Mouse (Mus musculus): Measurements from ENCODE around the gene Pglyrp2. TPM values are rescaled to one million over a fixed set of nuclear protein-coding genes. Genes with fewer than 3 reads are reported as not detected.

Gene Pglyrp2
- polyA plus RNA-seq, 1 experiment from 2014 or later, result not detected

GRCm38 (mm10) chr17:32449042-32449441 is 25.1 kb upstream of the Pglyrp2 start:
- no peak overlapping the region for H3K27ac ChIP-seq (ENCODE audit: low read length)
- peaks cover 6% of the 10 kb centered on the region; the same call in 1 of the 2 replicates for H3K4me1 ChIP-seq (ENCODE audit: control insufficient read depth, insufficient read depth, low read length)
- H3K4me2 ChIP-seq (replicated peaks; ENCODE audit: low read depth, low read length), result no peak overlapping the region
- no peaks in the 10 kb centered on the region for H3K36me3 ChIP-seq (ENCODE audit: control insufficient read depth, insufficient read depth, low read length)
- H3K9me3 ChIP-seq (ENCODE audit: control insufficient read depth, low read depth, low read length), result no peaks in the 10 kb centered on the region
- WGBS, result 87% methylated on average over 1 of the region's 1 CpGs
- no peak overlapping the region for H3K4me3 ChIP-seq (ENCODE audit: low read depth, low read length)
- no peak overlapping the region for H3K9ac ChIP-seq (replicated peaks; ENCODE audit: low read depth, low read length)
- no peak for ATAC-seq (ENCODE audit: insufficient number of reproducible peaks, insufficient read depth, low FRiP score, low read depth)
- H3K27me3 ChIP-seq (ENCODE audit: control insufficient read depth, insufficient read depth, low read length), result no peaks in the 10 kb centered on the region

GRCm38 (mm10) chr17:32447195-32447594 is 23.2 kb upstream of the Pglyrp2 start:
- ATAC-seq (ENCODE audit: insufficient number of reproducible peaks, insufficient read depth, low FRiP score, low read depth), result no peak
- Histone ChIP-seq H3K4me1 (ENCODE audit: control insufficient read depth, insufficient read depth, low read length) (no peaks in the 10 kb centered on the region), H3K27ac (ENCODE audit: low read length) (no peak overlapping the region), H3K9me3 (ENCODE audit: control insufficient read depth, low read depth, low read length) (no peaks in the 10 kb centered on the region), H3K27me3 (ENCODE audit: control insufficient read depth, insufficient read depth, low read length) (no peaks in the 10 kb centered on the region), H3K36me3 (ENCODE audit: control insufficient read depth, insufficient read depth, low read length) (no peaks in the 10 kb centered on the region), H3K9ac (replicated peaks; ENCODE audit: low read depth, low read length) (no peak overlapping the region), H3K4me3 (ENCODE audit: low read depth, low read length) (no peak overlapping the region), H3K4me2 (replicated peaks; ENCODE audit: low read depth, low read length) (no peak overlapping the region)

- no peak for ATAC-seq (ENCODE audit: insufficient number of reproducible peaks, insufficient read depth, low FRiP score, low read depth)
- Histone ChIP-seq H3K9me3 (ENCODE audit: control insufficient read depth, low read depth, low read length) (no peaks in the 10 kb centered on the region), H3K9ac (replicated peaks; ENCODE audit: low read depth, low read length) (no peak overlapping the region), H3K4me1 (ENCODE audit: control insufficient read depth, insufficient read depth, low read length) (no peaks in the 10 kb centered on the region), H3K27me3 (ENCODE audit: control insufficient read depth, insufficient read depth, low read length) (no peaks in the 10 kb centered on the region), H3K4me2 (replicated peaks; ENCODE audit: low read depth, low read length) (no peak overlapping the region), H3K27ac (ENCODE audit: low read length) (no peak overlapping the region), H3K36me3 (ENCODE audit: control insufficient read depth, insufficient read depth, low read length) (no peaks in the 10 kb centered on the region), H3K4me3 (ENCODE audit: low read depth, low read length) (no peak overlapping the region)
- WGBS, result 81% methylated on average over 5 of the region's 5 CpGs
These were observed 21.0 kb upstream of the Pglyrp2 start for GRCm38 (mm10) chr17:32445016-32445415.

GRCm38 (mm10) chr17:32443245-32443644 is 19.3 kb upstream of the Pglyrp2 start:
- no peak overlapping the region for H3K9ac ChIP-seq (replicated peaks; ENCODE audit: low read depth, low read length)
- no peaks in the 10 kb centered on the region for H3K9me3 ChIP-seq (ENCODE audit: control insufficient read depth, low read depth, low read length)
- no peak overlapping the region for H3K27ac ChIP-seq (ENCODE audit: low read length)
- no peaks in the 10 kb centered on the region for H3K4me1 ChIP-seq (ENCODE audit: control insufficient read depth, insufficient read depth, low read length)
- H3K4me3 ChIP-seq (ENCODE audit: low read depth, low read length), result no peak overlapping the region
- H3K27me3 ChIP-seq (ENCODE audit: control insufficient read depth, insufficient read depth, low read length), result no peaks in the 10 kb centered on the region
- no peak for ATAC-seq (ENCODE audit: insufficient number of reproducible peaks, insufficient read depth, low FRiP score, low read depth)
- WGBS, result 76% methylated on average over 6 of the region's 6 CpGs
- H3K4me2 ChIP-seq (replicated peaks; ENCODE audit: low read depth, low read length), result no peak overlapping the region
- H3K36me3 ChIP-seq (ENCODE audit: control insufficient read depth, insufficient read depth, low read length), result no peaks in the 10 kb centered on the region

GRCm38 (mm10) chr17:32437106-32437505 is 13.1 kb upstream of the Pglyrp2 start:
- H3K9me3 ChIP-seq (ENCODE audit: control insufficient read depth, low read depth, low read length), result no peaks in the 10 kb centered on the region
- no peak overlapping the region for H3K9ac ChIP-seq (replicated peaks; ENCODE audit: low read depth, low read length)
- 97% methylated on average over 4 of the region's 4 CpGs for WGBS
- H3K4me2 ChIP-seq (replicated peaks; ENCODE audit: low read depth, low read length), result no peak overlapping the region
- H3K4me3 ChIP-seq (ENCODE audit: low read depth, low read length), result no peak overlapping the region
- H3K27ac ChIP-seq (ENCODE audit: low read length), result no peak overlapping the region
- ATAC-seq (ENCODE audit: insufficient number of reproducible peaks, insufficient read depth, low FRiP score, low read depth), result no peak
- H3K27me3 ChIP-seq (ENCODE audit: control insufficient read depth, insufficient read depth, low read length), result no peaks in the 10 kb centered on the region
- H3K4me1 ChIP-seq (ENCODE audit: control insufficient read depth, insufficient read depth, low read length), result no peaks in the 10 kb centered on the region
- H3K36me3 ChIP-seq (ENCODE audit: control insufficient read depth, insufficient read depth, low read length), result no peaks in the 10 kb centered on the region

- Histone ChIP-seq H3K27me3 (ENCODE audit: control insufficient read depth, insufficient read depth, low read length) (no peaks in the 10 kb centered on the region), H3K4me2 (replicated peaks; ENCODE audit: low read depth, low read length) (no peak overlapping the region), H3K4me3 (ENCODE audit: low read depth, low read length) (no peak overlapping the region), H3K27ac (ENCODE audit: low read length) (no peak overlapping the region), H3K4me1 (ENCODE audit: control insufficient read depth, insufficient read depth, low read length) (no peaks in the 10 kb centered on the region), H3K36me3 (ENCODE audit: control insufficient read depth, insufficient read depth, low read length) (no peaks in the 10 kb centered on the region), H3K9me3 (ENCODE audit: control insufficient read depth, low read depth, low read length) (no peaks in the 10 kb centered on the region), H3K9ac (replicated peaks; ENCODE audit: low read depth, low read length) (no peak overlapping the region)
- no peak for ATAC-seq (ENCODE audit: insufficient number of reproducible peaks, insufficient read depth, low FRiP score, low read depth)
- WGBS, result 67% methylated on average over 5 of the region's 5 CpGs
These were observed 11.2 kb upstream of the Pglyrp2 start for GRCm38 (mm10) chr17:32435151-32435550.

- Histone ChIP-seq H3K9ac (replicated peaks; ENCODE audit: low read depth, low read length) (no peak overlapping the region), H3K36me3 (ENCODE audit: control insufficient read depth, insufficient read depth, low read length) (no peaks in the 10 kb centered on the region), H3K9me3 (ENCODE audit: control insufficient read depth, low read depth, low read length) (no peaks in the 10 kb centered on the region), H3K27me3 (ENCODE audit: control insufficient read depth, insufficient read depth, low read length) (no peaks in the 10 kb centered on the region), H3K4me1 (ENCODE audit: control insufficient read depth, insufficient read depth, low read length) (no peaks in the 10 kb centered on the region), H3K4me3 (ENCODE audit: low read depth, low read length) (no peak overlapping the region), H3K4me2 (replicated peaks; ENCODE audit: low read depth, low read length) (no peak overlapping the region), H3K27ac (ENCODE audit: low read length) (no peak overlapping the region)
- ATAC-seq (ENCODE audit: insufficient number of reproducible peaks, insufficient read depth, low FRiP score, low read depth), result no peak
- 53% methylated on average over 4 of the region's 4 CpGs for WGBS
These were observed 10.4 kb upstream of the Pglyrp2 start for GRCm38 (mm10) chr17:32434324-32434723.

- Histone ChIP-seq H3K36me3 (ENCODE audit: control insufficient read depth, insufficient read depth, low read length) (no peaks in the 10 kb centered on the region), H3K4me3 (ENCODE audit: low read depth, low read length) (no peak overlapping the region), H3K4me1 (ENCODE audit: control insufficient read depth, insufficient read depth, low read length) (no peaks in the 10 kb centered on the region), H3K4me2 (replicated peaks; ENCODE audit: low read depth, low read length) (no peak overlapping the region), H3K9me3 (ENCODE audit: control insufficient read depth, low read depth, low read length) (no peaks in the 10 kb centered on the region), H3K27ac (ENCODE audit: low read length) (no peak overlapping the region), H3K27me3 (ENCODE audit: control insufficient read depth, insufficient read depth, low read length) (no peaks in the 10 kb centered on the region), H3K9ac (replicated peaks; ENCODE audit: low read depth, low read length) (no peak overlapping the region)
- WGBS, result 64% methylated on average over 3 of the region's 3 CpGs
- no peak for ATAC-seq (ENCODE audit: insufficient number of reproducible peaks, insufficient read depth, low FRiP score, low read depth)
These were observed 8.0 kb upstream of the Pglyrp2 start for GRCm38 (mm10) chr17:32431972-32432371.

GRCm38 (mm10) chr17:32426610-32427009 is 2.6 kb upstream of the Pglyrp2 start:
- no peaks in the 10 kb centered on the region for H3K36me3 ChIP-seq (ENCODE audit: control insufficient read depth, insufficient read depth, low read length)
- no peak overlapping the region for H3K4me2 ChIP-seq (replicated peaks; ENCODE audit: low read depth, low read length)
- H3K27ac ChIP-seq (ENCODE audit: low read length), result no peak overlapping the region
- no peak overlapping the region for H3K4me3 ChIP-seq (ENCODE audit: low read depth, low read length)
- H3K9ac ChIP-seq (replicated peaks; ENCODE audit: low read depth, low read length), result no peak overlapping the region
- H3K4me1 ChIP-seq (ENCODE audit: control insufficient read depth, insufficient read depth, low read length), result no peaks in the 10 kb centered on the region
- ATAC-seq (ENCODE audit: insufficient number of reproducible peaks, insufficient read depth, low FRiP score, low read depth), result no peak
- no peaks in the 10 kb centered on the region for H3K9me3 ChIP-seq (ENCODE audit: control insufficient read depth, low read depth, low read length)
- H3K27me3 ChIP-seq (ENCODE audit: control insufficient read depth, insufficient read depth, low read length), result no peaks in the 10 kb centered on the region
